In genomic region chr16:33966538-33967282, GRCm38 (mm10) we compare ENCODE assay signal across 8 mouse cellular contexts. TPM values are rescaled to one million over a fixed set of nuclear protein-coding genes. Genes with fewer than 3 reads are reported as not detected.
DNase-seq lines count a peak whose midpoint lies in the region; ATAC-seq lines count a peak whose summit lies in the region.

Gene Umps (minus strand): TSS chr16:33967038.

- H3K4me3 ChIP-seq in brown adipose tissue, adult 24 weeks (ENCODE audit: insufficient read depth, low read depth, low read length): peak within 1 kb of the TSS; percentile 97
- H3K4me3 ChIP-seq in heart, embryonic 14.5 days (ENCODE audit: control insufficient read depth in 1 of 2, insufficient read depth in 1 of 2, low read depth in 1 of 2, low read length in 2 of 2): peak within 1 kb of the TSS; percentile 61 to 83
- peak within 1 kb of the TSS; percentile 70 for H3K4me3 ChIP-seq in liver, embryonic 13.5 days (replicated peaks)
- peak within 1 kb of the TSS; percentile 93 for H3K4me3 ChIP-seq in stomach, embryonic 14.5 days (ENCODE audit: low read depth, low read length)

- peaks cover 3% of the 10 kb centered on the region; the same call in 1 of the 2 replicates for H3K4me1 ChIP-seq in brown adipose tissue, adult 24 weeks (ENCODE audit: control insufficient read depth, insufficient read depth, insufficient read length, low read length)
- peaks cover 3 to 14% of the 10 kb centered on the region in 2 experiments; a peak in 3 of 4 replicates for H3K4me1 ChIP-seq in heart, embryonic 14.5 days (ENCODE audit: control insufficient read depth in 2 of 2, insufficient read depth in 2 of 2, low read length in 2 of 2)
- peaks cover 35% of the 10 kb centered on the region for H3K4me1 ChIP-seq in liver, embryonic 13.5 days (replicated peaks)
- peaks cover 5% of the 10 kb centered on the region; the same call in 1 of the 2 replicates for H3K4me1 ChIP-seq in stomach, embryonic 14.5 days (ENCODE audit: control insufficient read depth, insufficient read depth, low read length)

- 2% methylated on average over 44 of the region's 44 CpGs for WGBS in heart, embryonic 14.5 days
- under 1% methylated on average over 44 of the region's 44 CpGs for WGBS in liver, embryonic 13.5 days (ENCODE audit: insufficient replicate concordance)
- WGBS in stomach, embryonic 14.5 days: 2% methylated on average over 44 of the region's 44 CpGs

- H3K27me3 ChIP-seq in heart, embryonic 14.5 days (ENCODE audit: control insufficient read depth, insufficient read depth, low read length): no peaks in the 10 kb centered on the region
- no peaks in the 10 kb centered on the region for H3K27me3 ChIP-seq in liver, embryonic 13.5 days
- no peaks in the 10 kb centered on the region for H3K27me3 ChIP-seq in stomach, embryonic 14.5 days (ENCODE audit: control insufficient read depth, insufficient read depth, low read length)

- ATAC-seq in CD4-positive, CD25-positive, alpha-beta regulatory T cell, adult 4 months: peak; percentile 92
- peak; percentile 90 for ATAC-seq in erythroid progenitor cell, adult 5-6 weeks (replicated peaks; ENCODE audit: low FRiP score, poor library complexity, severe bottlenecking)
- ATAC-seq in heart, embryonic 14.5 days (ENCODE audit: insufficient number of reproducible peaks, insufficient read depth, low FRiP score, low read depth): peak; percentile 87
- peak; percentile 86 for ATAC-seq in liver, embryonic 13.5 days (ENCODE audit: low read depth)
- ATAC-seq in stomach, embryonic 14.5 days (ENCODE audit: insufficient number of reproducible peaks, insufficient read depth, low FRiP score, low read depth): peak; percentile 84

- H3K9ac ChIP-seq in heart, embryonic 14.5 days (ENCODE audit: low read length): peak within 1 kb of the TSS; percentile 88
- H3K9ac ChIP-seq in liver, embryonic 13.5 days: peak within 1 kb of the TSS; percentile 80
- H3K9ac ChIP-seq in stomach, embryonic 14.5 days (replicated peaks; ENCODE audit: low read depth, low read length): peak within 1 kb of the TSS; percentile 68

- H3K9me3 ChIP-seq in heart, embryonic 14.5 days (ENCODE audit: control insufficient read depth, low read length): no peaks in the 10 kb centered on the region
- H3K9me3 ChIP-seq in liver, embryonic 13.5 days (replicated peaks): no peaks in the 10 kb centered on the region
- H3K9me3 ChIP-seq in stomach, embryonic 14.5 days (ENCODE audit: control insufficient read depth, low read depth, low read length): no peaks in the 10 kb centered on the region

- H3K4me2 ChIP-seq in heart, embryonic 14.5 days (ENCODE audit: low read length): peak within 1 kb of the TSS; percentile 86
- H3K4me2 ChIP-seq in liver, embryonic 13.5 days: peak within 1 kb of the TSS; percentile 81
- H3K4me2 ChIP-seq in stomach, embryonic 14.5 days (replicated peaks; ENCODE audit: low read depth, low read length): peak within 1 kb of the TSS; percentile 77

- peaks cover 20% of the 10 kb centered on the region for H3K36me3 ChIP-seq in heart, embryonic 14.5 days (ENCODE audit: control insufficient read depth, insufficient read depth, low read length)
- H3K36me3 ChIP-seq in liver, embryonic 13.5 days: peaks cover 22% of the 10 kb centered on the region
- peaks cover 12% of the 10 kb centered on the region for H3K36me3 ChIP-seq in stomach, embryonic 14.5 days (ENCODE audit: control insufficient read depth, insufficient read depth, low read length)

- peak; percentile 88 for DNase-seq in kidney, postnatal 14 days
- DNase-seq in liver, embryonic 13.5 days: peak; percentile 76
- peak; percentile 73 to 81 for DNase-seq in natural killer cell, adult 2 months (ENCODE audit: low spot score in 2 of 2)

- H3K27ac ChIP-seq in brown adipose tissue, adult 24 weeks (replicated peaks; ENCODE audit: low read depth, low read length): peak within 1 kb of the TSS; percentile 55
- peak within 1 kb of the TSS; percentile 3 to 67; a peak in 3 of 4 replicates for H3K27ac ChIP-seq in heart, embryonic 14.5 days (replicated peaks in 1 of 2; ENCODE audit: control insufficient read depth in 1 of 2, insufficient read depth in 1 of 2, low read depth in 2 of 2, low read length in 2 of 2)
- H3K27ac ChIP-seq in liver, embryonic 13.5 days: peak within 1 kb of the TSS; percentile 51
- H3K27ac ChIP-seq in stomach, embryonic 14.5 days (ENCODE audit: low read length): peak within 1 kb of the TSS; percentile 64

RNA-seq across cellular contexts. Expression of gene Umps, which starts in this region (rescaled TPM):
- 10 to 100 TPM; 29.8 to 35.1 TPM for polyA plus RNA-seq in CD4-positive, CD25-positive, alpha-beta regulatory T cell, adult 4 months (2017; shearing (Covaris generic))
- polyA plus RNA-seq in brown adipose tissue, adult 24 weeks (2012; ENCODE audit: insufficient read depth, insufficient read length, missing spikeins): 8.4 and 13.2 TPM in 2 replicates
- total RNA-seq in erythroid progenitor cell, adult 5-6 weeks (2015; ENCODE audit: low replicate concordance): 5.4 TPM in 2 replicates
- total RNA-seq in erythroid progenitor cell, adult 5-6 weeks (2017; ENCODE audit: low replicate concordance): 8.5 and 9.2 TPM in 2 replicates
- 26.9 and 29.7 TPM in 2 replicates for polyA plus RNA-seq in heart, embryonic 14.5 days (2014; fragmentation: Nextera tagmentation; extraction: Ambion mirVana)
- polyA plus RNA-seq in liver, embryonic 13.5 days (2015; fragmentation: Nextera tagmentation; extraction: Ambion mirVana): 51.1 and 58.1 TPM in 2 replicates
- polyA plus RNA-seq in stomach, embryonic 14.5 days (2014; fragmentation: Nextera tagmentation; extraction: Ambion mirVana): 62.9 and 65.7 TPM in 2 replicates

Comparison
In these comparisons a context has a peak if more than half of its experiments do, and no peak if none do; other contexts are left out.
1. Peak in every context shown above with its lines: DNase-seq, ATAC-seq, H3K4me3 ChIP-seq and H3K27ac ChIP-seq.